Comparison of ENCODE assay signal across 9 mouse cellular contexts in the genomic region with DNA sequence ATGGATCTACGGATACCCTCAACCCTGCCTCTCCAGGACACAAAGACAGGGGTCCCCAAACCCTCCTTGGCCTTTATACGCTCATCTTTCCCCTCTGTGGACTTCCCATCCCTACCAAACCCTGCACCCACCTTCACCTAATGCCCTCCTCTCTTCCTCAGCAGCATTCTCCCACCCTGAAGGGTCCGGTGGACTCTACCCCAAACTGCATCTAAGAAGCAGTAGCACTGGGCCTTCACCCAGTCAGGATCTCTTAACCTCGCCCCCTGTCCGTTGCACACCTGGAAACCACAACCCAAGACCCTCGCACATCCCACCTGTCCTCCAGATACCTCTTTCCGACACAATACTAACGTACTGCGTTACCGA. TPM values are rescaled to one million over a fixed set of nuclear protein-coding genes. Genes with fewer than 3 reads are reported as not detected.
A peak's percentile ranks its signal among the peaks of the same experiment; 100 is the strongest.
DNase-seq lines count a peak whose midpoint lies in the region; ATAC-seq and TF ChIP-seq lines count a peak whose summit lies in the region.
"Had no signal": no experiment of that assay in that cellular context is flagged by ENCODE, and none has a peak within 500 bp of the region (broad histone marks: within the 10 kb centered on the region; RNA-seq: fewer than 3 reads in every experiment).

No protein-coding gene starts in this region.

- no peaks in the 10 kb centered on the region for H3K9me3 ChIP-seq in kidney, postnatal 0 days (replicated peaks; ENCODE audit: low read length)
- H3K9me3 ChIP-seq in embryonic facial prominence, embryonic 13.5 days, result no peaks in the 10 kb centered on the region
- H3K9me3 ChIP-seq in hindbrain, postnatal 0 days (ENCODE audit: low read length), result peaks cover 5% of the 10 kb centered on the region
- H3K9me3 ChIP-seq in midbrain, embryonic 16.5 days (replicated peaks; ENCODE audit: control insufficient read depth, low read length, poor library complexity, severe bottlenecking), result peaks cover 6% of the 10 kb centered on the region

- no peak for DNase-seq in kidney, postnatal 0 days (ENCODE audit: low spot score)
- no peak for DNase-seq in kidney, adult 8-10 months
- no peak for DNase-seq in hindbrain, postnatal 0 days (ENCODE audit: low spot score)
- DNase-seq in thymus, postnatal 25 days, result no peak
- no peak for DNase-seq in right cerebral cortex, postnatal 36 days (ENCODE audit: low spot score in 2 of 2)
- DNase-seq in adrenal gland, adult 2 months, result no peak

- H3K36me3 ChIP-seq in kidney, postnatal 0 days (ENCODE audit: insufficient read depth, low read length), result peaks cover 5% of the 10 kb centered on the region; the same call in 1 of the 2 replicates
- H3K36me3 ChIP-seq in embryonic facial prominence, embryonic 13.5 days, result peaks cover 8% of the 10 kb centered on the region
- peaks cover 6% of the 10 kb centered on the region; the same call in 1 of the 2 replicates for H3K36me3 ChIP-seq in hindbrain, postnatal 0 days (ENCODE audit: insufficient read depth, low read length)
- peaks cover 10% of the 10 kb centered on the region for H3K36me3 ChIP-seq in midbrain, embryonic 16.5 days (ENCODE audit: control insufficient read depth, insufficient read depth, low read length)

- peak overlapping the region; percentile 97 for H3K4me2 ChIP-seq in kidney, postnatal 0 days (ENCODE audit: low read length)
- peak overlapping the region; percentile 94 for H3K4me2 ChIP-seq in embryonic facial prominence, embryonic 13.5 days
- H3K4me2 ChIP-seq in hindbrain, postnatal 0 days (ENCODE audit: low read depth, low read length), result peak overlapping the region; percentile 82
- H3K4me2 ChIP-seq in midbrain, embryonic 16.5 days (ENCODE audit: low read length), result peak overlapping the region; percentile 94

- no peaks in the 10 kb centered on the region for H3K27me3 ChIP-seq in kidney, postnatal 0 days (ENCODE audit: insufficient read depth, low read length)
- H3K27me3 ChIP-seq in embryonic facial prominence, embryonic 13.5 days, result no peaks in the 10 kb centered on the region
- no peaks in the 10 kb centered on the region for H3K27me3 ChIP-seq in hindbrain, postnatal 0 days (ENCODE audit: insufficient read depth, low read length)
- no peaks in the 10 kb centered on the region for H3K27me3 ChIP-seq in midbrain, embryonic 16.5 days (ENCODE audit: control insufficient read depth, insufficient read depth, low read depth, low read length)

- H3K9ac ChIP-seq in kidney, postnatal 0 days (ENCODE audit: low read depth, low read length), result peak overlapping the region; percentile 69; the same call in 1 of the 2 replicates
- peak overlapping the region; percentile 86 for H3K9ac ChIP-seq in embryonic facial prominence, embryonic 13.5 days
- peak overlapping the region; percentile 83 for H3K9ac ChIP-seq in hindbrain, postnatal 0 days (replicated peaks; ENCODE audit: low read length)
- peak overlapping the region; percentile 96 for H3K9ac ChIP-seq in midbrain, embryonic 16.5 days (ENCODE audit: low read depth, low read length)

- H3K4me3 ChIP-seq in kidney, postnatal 0 days (replicated peaks; ENCODE audit: low read depth, low read length), result peak overlapping the region; percentile 60
- H3K4me3 ChIP-seq in embryonic facial prominence, embryonic 13.5 days, result peak overlapping the region; percentile 76
- H3K4me3 ChIP-seq in hindbrain, postnatal 0 days (ENCODE audit: low read length), result peak overlapping the region; percentile 64
- peak overlapping the region; percentile 76 for H3K4me3 ChIP-seq in midbrain, embryonic 16.5 days (ENCODE audit: low read depth, low read length)

- 0 out of 2 replicates have a peak, but pooled peaks have one; percentile 17 for ATAC-seq in kidney, postnatal 0 days (replicated peaks; ENCODE audit: low FRiP score, low read depth)
- 0 out of 2 replicates have a peak, but pooled peaks have one; percentile 16 for ATAC-seq in embryonic facial prominence, embryonic 13.5 days (ENCODE audit: insufficient number of reproducible peaks, insufficient read depth, low FRiP score, low TSS enrichment, low read depth)
- no peak; the same call in 1 of the 2 replicates for ATAC-seq in hindbrain, postnatal 0 days
- no peak for ATAC-seq in midbrain, embryonic 16.5 days

- no peak for TF ChIP-seq CTCF in kidney, postnatal 0 days (IDR thresholded peaks at IDR 0.05; ENCODE audit: low read depth)
- no peak for TF ChIP-seq CTCF in hindbrain, postnatal 0 days (IDR thresholded peaks at IDR 0.05; ENCODE audit: low read depth)

- H3K4me1 ChIP-seq in kidney, postnatal 0 days (replicated peaks; ENCODE audit: insufficient read depth, low read length), result 0 out of 2 replicates have a peak, but pooled peaks cover 4% of the 10 kb centered on the region
- peaks cover 9% of the 10 kb centered on the region for H3K4me1 ChIP-seq in embryonic facial prominence, embryonic 13.5 days
- H3K4me1 ChIP-seq in hindbrain, postnatal 0 days (ENCODE audit: insufficient read depth, low read length), result no peaks in the 10 kb centered on the region
- H3K4me1 ChIP-seq in midbrain, embryonic 16.5 days (ENCODE audit: control insufficient read depth, insufficient read depth, low read length), result peaks cover 11% of the 10 kb centered on the region

- H3K27ac ChIP-seq in kidney, postnatal 0 days, result no peak overlapping the region
- H3K27ac ChIP-seq in embryonic facial prominence, embryonic 13.5 days, result no peak overlapping the region
- peak overlapping the region; percentile 85; the same call in 1 of the 2 replicates for H3K27ac ChIP-seq in hindbrain, postnatal 0 days
- peak overlapping the region; percentile 83 for H3K27ac ChIP-seq in midbrain, embryonic 16.5 days (ENCODE audit: low read length)

- 23% methylated on average over 10 of the region's 10 CpGs for WGBS in kidney, postnatal 0 days
- WGBS in embryonic facial prominence, embryonic 13.5 days, result 20% methylated on average over 10 of the region's 10 CpGs
- WGBS in hindbrain, postnatal 0 days, result 19% methylated on average over 10 of the region's 10 CpGs
- WGBS in midbrain, embryonic 16.5 days, result 17% methylated on average over 10 of the region's 10 CpGs

RNA-seq across cellular contexts. Expression of gene Zscan18, which starts 23.7 kb away (rescaled TPM):
- polyA plus RNA-seq in kidney, postnatal 0 days (2015; fragmentation: Nextera tagmentation; extraction: Ambion mirVana), result 3.6 and 4.4 TPM in 2 replicates
- polyA plus RNA-seq in embryonic facial prominence, embryonic 13.5 days (2015; fragmentation: Nextera tagmentation; extraction: Ambion mirVana), result 11.2 and 11.8 TPM in 2 replicates
- total RNA-seq in hindbrain, postnatal 0 days (2014; rRNA removed), result 17.3 and 18.1 TPM in 2 replicates
- polyA plus RNA-seq in hindbrain, postnatal 0 days (2015; fragmentation: Nextera tagmentation; extraction: Ambion mirVana), result 19.6 and 20.0 TPM in 2 replicates
- 39.1 and 44.4 TPM in 2 replicates for polyA plus RNA-seq in midbrain, embryonic 16.5 days (2015; fragmentation: Nextera tagmentation; extraction: Ambion mirVana)
- total RNA-seq in adrenal gland, adult 2 months (2021), result 1 to 10 TPM; 3.8 TPM
- polyA plus RNA-seq in adrenal gland, adult 2 months (2012; rRNA removed), result 1.4 and 2.3 TPM in 2 replicates

RNA-seq across cellular contexts. Expression of gene Zfp329, which starts 38.9 kb away (rescaled TPM):
- 8.8 and 8.9 TPM in 2 replicates for polyA plus RNA-seq in kidney, postnatal 0 days (2015; fragmentation: Nextera tagmentation; extraction: Ambion mirVana)
- 21.5 and 22.8 TPM in 2 replicates for polyA plus RNA-seq in embryonic facial prominence, embryonic 13.5 days (2015; fragmentation: Nextera tagmentation; extraction: Ambion mirVana)
- total RNA-seq in hindbrain, postnatal 0 days (2014; rRNA removed), result 10.7 and 14.8 TPM in 2 replicates
- polyA plus RNA-seq in hindbrain, postnatal 0 days (2015; fragmentation: Nextera tagmentation; extraction: Ambion mirVana), result 17.1 and 17.2 TPM in 2 replicates
- polyA plus RNA-seq in midbrain, embryonic 16.5 days (2015; fragmentation: Nextera tagmentation; extraction: Ambion mirVana), result 32.6 and 33.9 TPM in 2 replicates
- total RNA-seq in adrenal gland, adult 2 months (2021), result 1 to 10 TPM; 9.6 to 9.9 TPM
- polyA plus RNA-seq in adrenal gland, adult 2 months (2012; rRNA removed), result 0.28 TPM in 2 replicates

RNA-seq across cellular contexts. Expression of gene Vmn2r56, which starts 45.0 kb away (rescaled TPM):
- polyA plus RNA-seq in kidney, postnatal 0 days (2015; fragmentation: Nextera tagmentation; extraction: Ambion mirVana), result not detected in 2 replicates
- polyA plus RNA-seq in embryonic facial prominence, embryonic 13.5 days (2015; fragmentation: Nextera tagmentation; extraction: Ambion mirVana), result not detected in 2 replicates
- total RNA-seq in hindbrain, postnatal 0 days (2014; rRNA removed), result 0.04 and 0.10 TPM in 2 replicates
- polyA plus RNA-seq in hindbrain, postnatal 0 days (2015; fragmentation: Nextera tagmentation; extraction: Ambion mirVana), result 0.03 TPM in 1 of 2 replicates, not detected in the other
- not detected in 2 replicates for polyA plus RNA-seq in midbrain, embryonic 16.5 days (2015; fragmentation: Nextera tagmentation; extraction: Ambion mirVana)
- not detected for total RNA-seq in adrenal gland, adult 2 months (2021)
- polyA plus RNA-seq in adrenal gland, adult 2 months (2012; rRNA removed), result not detected in 2 replicates
- total RNA-seq: hematopoietic stem cell, adult 5-6 weeks had no signal

RNA-seq across cellular contexts. Expression of gene Zfp110, which starts 54.8 kb away (rescaled TPM):
- 20.7 and 22.2 TPM in 2 replicates for polyA plus RNA-seq in kidney, postnatal 0 days (2015; fragmentation: Nextera tagmentation; extraction: Ambion mirVana)
- 33.9 and 42.5 TPM in 2 replicates for polyA plus RNA-seq in embryonic facial prominence, embryonic 13.5 days (2015; fragmentation: Nextera tagmentation; extraction: Ambion mirVana)
- total RNA-seq in hindbrain, postnatal 0 days (2014; rRNA removed), result 15.2 and 31.8 TPM in 2 replicates
- polyA plus RNA-seq in hindbrain, postnatal 0 days (2015; fragmentation: Nextera tagmentation; extraction: Ambion mirVana), result 16.6 and 18.1 TPM in 2 replicates
- polyA plus RNA-seq in midbrain, embryonic 16.5 days (2015; fragmentation: Nextera tagmentation; extraction: Ambion mirVana), result 30.1 and 30.6 TPM in 2 replicates
- 10 to 100 TPM; 19.6 to 24.4 TPM for total RNA-seq in adrenal gland, adult 2 months (2021)
- 5.6 and 7.1 TPM in 2 replicates for polyA plus RNA-seq in adrenal gland, adult 2 months (2012; rRNA removed)

Comparison
In these comparisons a context has a peak if more than half of its experiments do, and no peak if none do; other contexts are left out.
1. ATAC-seq: peak in kidney, postnatal 0 days (single experiment) and embryonic facial prominence, embryonic 13.5 days (single experiment); none in hindbrain, postnatal 0 days (single experiment) and midbrain, embryonic 16.5 days (single experiment).
2. H3K27ac ChIP-seq: peak in hindbrain, postnatal 0 days (single experiment) and midbrain, embryonic 16.5 days (single experiment); none in kidney, postnatal 0 days (single experiment) and embryonic facial prominence, embryonic 13.5 days (single experiment).
3. Peak in every context shown above with its lines, with median percentiles within 50 percentile points of each other: H3K4me2 ChIP-seq, H3K4me3 ChIP-seq and H3K9ac ChIP-seq.